Mouse (Mus musculus) cerebellum, adult 9-10 months (tissue): Measurements from ENCODE around the gene Hgfac.

Experiments used
- DNase-seq: peaks from one replicate; pipeline ENCODE4 v3.0.0; 2022

Gene Hgfac

DNA sequence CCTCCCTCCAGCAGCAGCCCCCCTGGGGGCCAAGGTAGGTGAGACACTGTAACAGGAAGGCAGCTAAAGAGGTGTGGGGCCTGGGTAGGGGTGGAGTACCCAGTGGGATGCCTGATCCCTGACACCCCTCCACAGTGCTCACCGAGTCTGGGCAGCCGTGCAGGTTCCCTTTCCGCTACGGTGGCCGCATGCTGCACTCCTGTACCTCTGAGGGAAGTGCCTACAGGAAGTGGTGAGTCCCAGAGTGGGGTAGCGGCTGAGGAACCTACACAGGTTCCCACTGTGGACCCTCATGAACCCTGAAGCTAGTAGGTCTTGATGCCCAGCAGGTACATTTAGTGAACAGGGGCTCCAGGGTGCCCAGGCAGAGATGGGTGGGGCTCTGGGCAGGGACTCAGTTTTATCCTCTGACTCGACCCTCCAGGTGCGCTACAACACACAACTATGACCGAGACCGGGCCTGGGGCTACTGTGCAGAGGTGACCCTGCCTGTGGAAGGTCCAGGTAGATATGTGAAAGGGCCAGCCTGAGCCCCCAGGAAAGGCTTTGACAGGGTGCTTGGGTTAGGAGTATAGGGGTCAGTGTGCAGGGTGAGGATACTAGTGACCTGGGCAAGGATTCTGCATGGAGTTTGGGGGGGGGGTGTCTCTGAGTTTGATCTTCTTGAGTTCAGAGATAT, 1.3 kb downstream of the Hgfac start:
- DNase-seq = no peak

- DNase-seq = peak; percentile 87
These were observed 1.8 kb downstream of the Hgfac start for GRCm38 (mm10) chr5:35043110-35043451.

DNA sequence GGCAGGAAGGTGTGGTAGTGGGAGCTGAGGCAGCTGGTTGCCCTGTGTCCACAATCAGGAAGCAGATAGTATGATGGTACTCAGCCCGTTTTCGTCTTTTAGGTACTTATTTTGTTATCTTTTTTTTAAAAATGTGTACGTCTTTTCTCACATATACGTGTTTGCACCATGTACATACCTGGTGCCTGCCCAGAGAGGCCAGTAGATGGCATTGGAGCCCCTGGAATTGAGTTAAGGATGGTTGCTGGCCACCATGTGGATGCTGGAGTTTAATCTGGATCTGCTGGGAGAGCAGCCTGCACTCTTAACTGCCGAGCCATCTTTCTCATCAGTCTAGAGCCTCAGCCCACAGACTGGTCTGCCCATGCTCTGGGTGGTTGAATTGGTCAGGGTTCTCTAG, 9.2 kb downstream of the Hgfac start:
- no peak for DNase-seq

- no peak for DNase-seq
These were observed 13.3 kb downstream of the Hgfac start for GRCm38 (mm10) chr5:35054628-35055027.

DNA sequence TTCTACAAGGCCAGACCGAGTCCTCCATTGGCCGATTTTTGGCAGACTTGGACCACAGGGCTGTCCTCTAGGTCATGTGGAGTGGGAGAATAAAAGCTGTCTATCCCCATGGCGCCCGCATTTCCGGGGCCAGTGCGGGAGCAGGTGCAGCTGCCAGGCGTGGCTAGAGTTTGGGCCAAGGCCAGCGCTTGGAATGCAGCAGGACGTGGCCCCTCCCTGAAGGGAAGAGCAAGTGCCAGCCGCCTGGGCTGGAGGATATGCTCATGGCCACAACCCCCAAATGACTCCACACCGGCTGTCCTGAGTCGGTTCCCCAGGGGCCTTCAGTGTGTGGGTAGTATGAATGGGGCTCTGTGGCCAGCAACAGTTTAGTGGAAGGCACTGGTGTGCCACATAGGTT, 13.8 kb downstream of the Hgfac start:
- DNase-seq = no peak

- DNase-seq = peak; percentile 69
These were observed 15.5 kb downstream of the Hgfac start, which contains the start of gene Dok7 for GRCm38 (mm10) chr5:35056604-35057432. TSS of gene Dok7 (plus strand) at chr5:35056766.

DNA sequence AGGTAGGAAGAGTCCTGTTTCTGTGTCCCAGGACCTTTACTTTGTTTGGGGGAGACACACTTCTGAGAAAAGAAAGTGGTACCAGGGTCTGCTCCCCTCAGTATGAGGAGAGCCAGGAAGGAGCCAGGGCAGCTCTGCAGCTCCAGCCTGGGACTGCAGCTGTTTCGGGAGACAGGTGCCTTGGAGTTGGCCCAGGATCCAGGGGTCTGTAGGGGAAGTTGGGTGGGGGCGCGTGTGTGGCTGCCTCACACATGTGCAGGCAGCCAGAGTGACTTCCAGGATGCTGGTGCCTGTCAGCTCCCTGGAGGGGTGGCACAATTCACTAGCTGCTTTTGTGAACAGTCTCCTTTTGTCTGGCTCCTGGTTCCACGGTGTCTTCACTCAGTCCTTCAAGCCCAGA, 16.3 kb downstream of the Hgfac start:
- no peak for DNase-seq

DNA sequence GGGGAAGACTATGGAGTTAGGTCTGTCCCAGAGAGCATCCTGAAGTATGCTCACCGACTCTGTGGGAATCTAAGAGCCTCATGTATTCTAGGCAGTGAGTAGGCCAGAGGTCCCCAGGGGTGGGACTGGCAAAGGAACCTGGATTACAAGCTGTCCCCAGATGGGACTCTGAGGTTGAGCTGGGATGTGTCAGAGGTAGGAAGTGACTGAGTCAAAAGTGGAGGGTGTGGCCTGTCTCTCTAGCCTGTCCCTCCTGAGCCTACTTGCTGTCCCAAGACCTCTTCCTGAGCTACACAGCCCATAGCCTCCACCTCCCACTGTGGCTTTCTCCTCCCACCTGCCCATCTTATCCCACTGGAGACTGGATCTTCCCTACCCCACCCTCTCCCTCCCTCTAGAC, 16.9 kb downstream of the Hgfac start:
- no peak for DNase-seq

- DNase-seq = no peak
These were observed 18.8 kb downstream of the Hgfac start for GRCm38 (mm10) chr5:35060098-35060497.

DNA sequence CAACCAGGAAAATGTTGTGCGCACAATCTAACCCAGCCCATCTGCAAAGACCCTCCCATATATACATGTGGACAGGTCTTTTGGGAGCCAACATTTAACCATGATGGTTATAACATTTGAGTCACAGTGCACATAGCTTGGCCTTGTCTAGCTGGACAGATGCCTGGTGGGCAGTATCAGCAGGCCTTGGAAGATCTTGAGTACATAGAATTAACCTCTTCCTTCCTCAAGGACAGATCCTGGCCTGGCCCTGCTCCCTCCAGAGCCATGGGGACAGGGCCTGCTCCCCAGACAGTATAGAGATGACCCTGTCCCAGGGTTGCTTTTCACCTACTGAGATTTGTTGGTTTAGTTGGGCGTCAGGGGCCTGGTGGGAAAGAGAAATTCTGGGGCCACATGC, 28.5 kb downstream of the Hgfac start:
- no peak for DNase-seq

GRCm38 (mm10) chr5:35070314-35070713, 29.0 kb downstream of the Hgfac start:
- no peak for DNase-seq

DNA sequence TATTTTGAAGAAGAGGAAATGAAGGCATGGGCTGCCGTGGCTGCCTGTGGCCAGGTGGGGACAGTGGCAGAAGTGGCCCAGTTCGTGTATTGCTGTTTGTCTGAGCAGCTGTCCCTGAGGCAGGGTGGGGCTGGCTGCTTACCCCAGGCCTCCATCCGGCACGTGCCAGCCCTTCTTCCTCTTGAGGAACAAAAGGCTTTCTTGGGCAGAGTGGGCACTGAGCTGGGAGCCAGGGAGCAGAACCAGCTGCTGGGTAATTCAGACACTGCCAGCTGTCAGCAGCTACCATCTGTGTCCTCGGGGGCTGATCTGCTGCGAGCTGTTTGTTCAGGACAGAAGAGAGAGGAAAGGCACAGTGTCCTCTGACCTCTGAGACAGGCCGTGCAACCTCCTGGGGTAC, 29.6 kb downstream of the Hgfac start:
- DNase-seq = no peak

- no peak for DNase-seq
These were observed 30.5 kb downstream of the Hgfac start for GRCm38 (mm10) chr5:35071855-35072254.

- DNase-seq = no peak
These were observed 31.9 kb downstream of the Hgfac start for GRCm38 (mm10) chr5:35073235-35073634.

GRCm38 (mm10) chr5:35073992-35074391, 32.7 kb downstream of the Hgfac start:
- DNase-seq = peak; percentile 65

DNA sequence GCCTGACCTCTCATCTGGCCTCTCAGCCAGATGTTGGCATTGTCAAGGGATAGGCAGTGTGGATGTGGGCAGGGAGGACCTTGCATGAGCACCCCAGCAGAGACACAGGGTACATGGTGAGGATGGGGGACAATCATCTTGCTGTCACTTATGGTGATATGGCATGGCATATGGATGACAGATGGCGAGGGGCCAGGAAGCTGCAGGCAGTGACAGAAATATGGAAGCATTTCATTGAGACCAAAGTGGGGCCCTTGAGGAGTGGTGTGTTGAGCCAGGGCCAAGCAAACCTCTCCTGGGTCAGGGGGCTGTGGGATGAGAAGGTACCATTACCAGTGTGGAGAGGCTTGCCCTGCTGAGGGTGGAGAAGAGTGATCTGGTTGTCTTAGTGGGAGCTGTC, 35.1 kb downstream of the Hgfac start:
- no peak for DNase-seq

DNA sequence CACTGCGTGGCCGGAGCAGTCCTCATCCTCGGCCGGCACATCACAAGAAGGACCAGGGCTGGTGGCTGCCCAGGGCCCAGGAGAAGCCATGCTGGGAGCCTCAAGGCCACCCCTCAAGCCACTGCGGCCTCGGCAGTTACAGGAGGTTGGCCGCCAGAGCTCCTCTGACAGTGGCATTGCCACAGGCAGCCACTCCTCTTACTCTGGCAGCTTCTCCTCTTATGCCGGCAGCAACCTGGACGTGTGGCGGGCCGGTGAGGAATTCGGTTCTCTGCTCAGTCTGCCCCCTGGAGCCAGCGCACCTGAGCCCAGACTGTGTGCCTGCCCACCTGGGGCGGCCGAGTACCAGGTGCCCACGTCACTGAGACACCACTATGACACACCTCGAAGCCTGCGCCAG, 37.8 kb downstream of the Hgfac start:
- DNase-seq = no peak

- no peak for DNase-seq
These were observed 43.6 kb downstream of the Hgfac start for GRCm38 (mm10) chr5:35084913-35085312.

GRCm38 (mm10) chr5:35088785-35089613, 47.7 kb downstream of the Hgfac start:
- peak; percentile 72 for DNase-seq

- no peak for DNase-seq
These were observed 48.3 kb downstream of the Hgfac start for GRCm38 (mm10) chr5:35089614-35089963.

DNA sequence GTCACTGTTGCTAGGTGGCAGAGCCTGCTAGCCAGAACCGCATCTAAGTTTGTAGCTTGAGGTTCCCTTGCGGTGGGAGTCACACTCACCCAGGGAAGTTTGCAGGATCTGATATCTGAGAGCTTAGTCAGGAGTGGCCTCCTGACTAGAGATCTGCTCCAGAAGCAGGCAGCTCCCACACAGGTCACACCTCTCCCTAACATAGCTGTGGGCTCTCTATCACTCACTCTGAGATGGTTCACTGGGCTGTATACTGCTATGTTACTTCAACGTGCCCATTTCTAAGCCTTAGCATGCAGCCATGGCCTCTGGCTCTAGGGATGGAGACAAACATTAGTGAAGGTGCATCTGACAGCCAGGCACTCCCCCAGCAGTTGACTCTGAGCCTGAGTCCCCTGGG, 50.3 kb downstream of the Hgfac start:
- DNase-seq = no peak
